Mouse (Mus musculus): ENCODE data around the gene Trpm4.
"Not testable (repeated sequence)": the region's sequence is repeated elsewhere in the genome, so short reads cannot be mapped to it uniquely, and the experiment has no call there.

The Trpm4 gene

GRCm38 (mm10) chr7:45333431-45333982 lies at the start of gene Trpm4:
TSS of gene Trpm4 (minus strand) at chr7:45333780.
- DNase-seq (ENCODE audit: low spot score): peak; percentile 91

- no peak for DNase-seq (ENCODE audit: low spot score)
These were observed 42.5 kb upstream of the Trpm4 start for GRCm38 (mm10) chr7:45376057-45376456.

- no peak for DNase-seq (ENCODE audit: low spot score)
These were observed 41.0 kb upstream of the Trpm4 start for GRCm38 (mm10) chr7:45374620-45375019.

GRCm38 (mm10) chr7:45372371-45372770 lies 38.8 kb upstream of the Trpm4 start:
- no peak for DNase-seq (ENCODE audit: low spot score)

GRCm38 (mm10) chr7:45370475-45371311 lies 37.1 kb upstream of the Trpm4 start, which contains the start of gene Lin7b:
TSS of gene Lin7b (minus strand) at chr7:45370583.
- peak; percentile 95 for DNase-seq (ENCODE audit: low spot score)

- DNase-seq (ENCODE audit: low spot score): peak; percentile 37
These were observed 36.4 kb upstream of the Trpm4 start for GRCm38 (mm10) chr7:45369836-45370474.

- peak; percentile 52 for DNase-seq (ENCODE audit: low spot score)
These were observed 35.6 kb upstream of the Trpm4 start for GRCm38 (mm10) chr7:45369022-45369745.

- no peak for DNase-seq (ENCODE audit: low spot score)
These were observed 34.6 kb upstream of the Trpm4 start for GRCm38 (mm10) chr7:45368178-45368577.

- DNase-seq (ENCODE audit: low spot score): peak; percentile 99
These were observed 33.7 kb upstream of the Trpm4 start for GRCm38 (mm10) chr7:45367020-45367880.

- no peak for DNase-seq (ENCODE audit: low spot score)
These were observed 33.1 kb upstream of the Trpm4 start, which contains the start of gene Ppfia3 for GRCm38 (mm10) chr7:45366652-45367019. TSS of gene Ppfia3 (minus strand) at chr7:45367019.

GRCm38 (mm10) chr7:45365742-45366651 lies 32.4 kb upstream of the Trpm4 start:
- DNase-seq (ENCODE audit: low spot score): peak; percentile 86

- DNase-seq (ENCODE audit: low spot score): no peak
These were observed 30.4 kb upstream of the Trpm4 start for GRCm38 (mm10) chr7:45363983-45364382.

- peak; percentile 60 for DNase-seq (ENCODE audit: low spot score)
These were observed 29.2 kb upstream of the Trpm4 start for GRCm38 (mm10) chr7:45362801-45363200.

GRCm38 (mm10) chr7:45361243-45361804 lies 27.7 kb upstream of the Trpm4 start:
- DNase-seq (ENCODE audit: low spot score): peak; percentile 85

GRCm38 (mm10) chr7:45360404-45361125 lies 27.0 kb upstream of the Trpm4 start:
- DNase-seq (ENCODE audit: low spot score): peak; percentile 68

- DNase-seq (ENCODE audit: low spot score): not testable (repeated sequence)
These were observed 25.5 kb upstream of the Trpm4 start for GRCm38 (mm10) chr7:45359081-45359480.

- DNase-seq (ENCODE audit: low spot score): peak; percentile 56
These were observed 22.5 kb upstream of the Trpm4 start for GRCm38 (mm10) chr7:45356087-45356486.

- no peak for DNase-seq (ENCODE audit: low spot score)
These were observed 21.9 kb upstream of the Trpm4 start for GRCm38 (mm10) chr7:45355318-45356020.

Data from testis, postnatal 10 days (tissue).